8 mouse cellular contexts compared by ENCODE assay signal in the genomic region with DNA sequence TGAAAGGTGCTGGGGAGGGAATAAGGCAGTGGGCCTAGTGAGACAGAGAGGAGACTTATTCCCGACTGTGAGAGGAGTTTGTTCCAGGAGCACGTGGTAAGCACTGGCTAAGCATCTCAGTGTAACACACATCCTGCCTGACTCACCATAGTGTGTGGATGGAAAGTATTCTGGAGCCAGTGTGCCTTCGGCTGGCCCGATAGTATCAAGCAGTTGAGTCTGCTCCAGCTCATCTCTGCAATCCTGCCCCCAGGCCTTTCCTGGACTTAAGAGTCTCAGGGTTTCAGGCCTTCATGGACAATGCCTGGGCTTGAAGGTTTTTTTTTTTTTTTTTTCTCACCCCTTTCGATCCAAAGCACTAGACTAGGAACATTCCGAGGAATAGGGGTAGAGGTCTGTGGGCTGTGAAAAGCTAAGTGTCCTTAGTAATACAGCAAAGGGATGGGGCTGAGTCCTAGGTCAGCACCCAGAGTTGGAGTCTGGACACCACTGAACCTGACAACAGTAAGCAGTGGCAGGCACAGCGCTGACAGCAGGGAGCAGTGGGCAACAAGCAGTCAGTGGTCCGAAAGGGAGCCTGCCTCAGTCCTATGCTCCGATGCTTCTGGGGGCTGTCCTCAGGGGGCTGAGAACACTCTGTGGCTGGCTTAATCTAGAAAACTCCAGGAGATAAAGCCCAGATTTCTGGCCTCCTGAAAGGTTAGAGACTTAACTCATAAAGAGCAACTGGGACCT. TPM values are rescaled to one million over a fixed set of nuclear protein-coding genes. Genes with fewer than 3 reads are reported as not detected.
DNase-seq lines count a peak whose midpoint lies in the region; ATAC-seq lines count a peak whose summit lies in the region.

No protein-coding gene starts in this region.

- 7% methylated on average over 9 of the region's 9 CpGs for WGBS in forebrain, embryonic 14.5 days
- WGBS in hindbrain, embryonic 10.5 days, result 14% methylated on average over 9 of the region's 9 CpGs
- WGBS in limb, embryonic 10.5 days, result 32% methylated on average over 9 of the region's 9 CpGs

- peak overlapping the region; percentile 100 for H3K9ac ChIP-seq in forebrain, embryonic 14.5 days (ENCODE audit: low read length)

- peak overlapping the region; percentile 99 for H3K27ac ChIP-seq in forebrain, embryonic 14.5 days (ENCODE audit: low read depth, low read length)
- H3K27ac ChIP-seq in hindbrain, embryonic 10.5 days, result peak overlapping the region; percentile 100
- H3K27ac ChIP-seq in limb, embryonic 10.5 days, result peak overlapping the region; percentile 97

- peak overlapping the region; percentile 100 for H3K4me3 ChIP-seq in forebrain, embryonic 14.5 days (ENCODE audit: low read depth, low read length)
- peak overlapping the region; percentile 99 for H3K4me3 ChIP-seq in hindbrain, embryonic 10.5 days
- peak overlapping the region; percentile 84 for H3K4me3 ChIP-seq in limb, embryonic 10.5 days

- peak; percentile 26 for DNase-seq in layer of hippocampus, adult 11-12 months (ENCODE audit: low spot score)
- DNase-seq in layer of hippocampus, adult 9-10 months (ENCODE audit: low spot score), result no peak
- peak; percentile 20 for DNase-seq in c-Kit-negative CD71-positive TER-119-positive erythroid progenitor cells, embryonic 14.5 days (ENCODE audit: low read depth, low spot score)
- peak; percentile 16 for DNase-seq in forebrain, embryonic 14.5 days (ENCODE audit: low spot score)
- peak; percentile 36 for DNase-seq in hindbrain, embryonic 10.5 days (ENCODE audit: low spot score)
- DNase-seq in limb, embryonic 10.5 days (ENCODE audit: low spot score), result peak; percentile 33
- peak; percentile 9 for DNase-seq in yolk sac, embryonic 10.5 days (ENCODE audit: low spot score)

- H3K4me1 ChIP-seq in forebrain, embryonic 14.5 days (ENCODE audit: control insufficient read depth, insufficient read depth, low read length), result peaks cover 25% of the 10 kb centered on the region
- H3K4me1 ChIP-seq in hindbrain, embryonic 10.5 days (replicated peaks), result peaks cover 50% of the 10 kb centered on the region
- H3K4me1 ChIP-seq in limb, embryonic 10.5 days, result peaks cover 44% of the 10 kb centered on the region

- peak; percentile 29; the same call in 1 of the 2 replicates for ATAC-seq in forebrain, embryonic 14.5 days
- ATAC-seq in monocyte, adult 5-6 weeks (replicated peaks; ENCODE audit: insufficient number of reproducible peaks, low FRiP score, low TSS enrichment, poor library complexity, severe bottlenecking), result peak; percentile 21; the same call in 1 of the 2 replicates

- no peaks in the 10 kb centered on the region for H3K27me3 ChIP-seq in forebrain, embryonic 14.5 days (replicated peaks; ENCODE audit: control insufficient read depth, insufficient read depth, low read length)
- H3K27me3 ChIP-seq in hindbrain, embryonic 10.5 days (ENCODE audit: insufficient read depth, poor library complexity, severe bottlenecking), result no peaks in the 10 kb centered on the region
- no peaks in the 10 kb centered on the region for H3K27me3 ChIP-seq in limb, embryonic 10.5 days (ENCODE audit: low read depth, poor library complexity, severe bottlenecking)

- H3K4me2 ChIP-seq in forebrain, embryonic 14.5 days (ENCODE audit: low read length), result peak overlapping the region; percentile 81

- no peaks in the 10 kb centered on the region for H3K9me3 ChIP-seq in forebrain, embryonic 14.5 days (replicated peaks; ENCODE audit: control insufficient read depth, low read length)
- H3K9me3 ChIP-seq in hindbrain, embryonic 10.5 days, result no peaks in the 10 kb centered on the region
- H3K9me3 ChIP-seq in limb, embryonic 10.5 days (replicated peaks), result no peaks in the 10 kb centered on the region

- 0 out of 2 replicates have a peak, but pooled peaks cover 4% of the 10 kb centered on the region for H3K36me3 ChIP-seq in forebrain, embryonic 14.5 days (ENCODE audit: control insufficient read depth, insufficient read depth, low read length)
- peaks cover 9% of the 10 kb centered on the region for H3K36me3 ChIP-seq in hindbrain, embryonic 10.5 days
- H3K36me3 ChIP-seq in limb, embryonic 10.5 days, result peaks cover 3% of the 10 kb centered on the region

RNA-seq across cellular contexts. Expression of a gene that starts 1.2 kb away (rescaled TPM):
- polyA plus RNA-seq in forebrain, embryonic 14.5 days (2014; fragmentation: Nextera tagmentation; extraction: Ambion mirVana), result 78.7 and 86.6 TPM in 2 replicates
- polyA plus RNA-seq in hindbrain, embryonic 10.5 days (2016; fragmentation: Nextera tagmentation; extraction: Ambion mirVana), result 75.6 and 93.5 TPM in 2 replicates
- polyA plus RNA-seq in limb, embryonic 10.5 days (2016; fragmentation: Nextera tagmentation; extraction: Ambion mirVana), result 79.4 and 90.3 TPM in 2 replicates
- 28.8 to 58.1 TPM (median 35.7 TPM) in 3 replicates for total RNA-seq in monocyte, adult 5-6 weeks (2017)

RNA-seq across cellular contexts. Expression of a gene that starts 36.7 kb away (rescaled TPM):
- 50.4 and 56.2 TPM in 2 replicates for polyA plus RNA-seq in forebrain, embryonic 14.5 days (2014; fragmentation: Nextera tagmentation; extraction: Ambion mirVana)
- 52.2 and 52.3 TPM in 2 replicates for polyA plus RNA-seq in hindbrain, embryonic 10.5 days (2016; fragmentation: Nextera tagmentation; extraction: Ambion mirVana)
- 65.0 and 66.8 TPM in 2 replicates for polyA plus RNA-seq in limb, embryonic 10.5 days (2016; fragmentation: Nextera tagmentation; extraction: Ambion mirVana)
- total RNA-seq in monocyte, adult 5-6 weeks (2017), result 15.7 to 27.1 TPM (median 21.0 TPM) in 3 replicates
